Mouse (Mus musculus) C2C12 (cell line): ENCODE measurements at regions not wholly inside any gene's neighbourhood (a gene's known extent, or its start where the extent isn't known, plus 50 kb on each side); places are given as distances from the start of the nearest gene placed in this dataset.
"Not testable (repeated sequence)": the region's sequence is repeated elsewhere in the genome, so short reads cannot be mapped to it uniquely, and the experiment has no call there.

ENCODE experiments used
- H3K27me3 ChIP-seq: one replicate; pipeline ENCODE4 v1.6.1; 2011; ENCODE audit not compliant: control insufficient read depth, insufficient read depth, insufficient read length
- H3K36me3 ChIP-seq: one replicate; pipeline ENCODE4 v1.6.1; 2011; ENCODE audit not compliant: control insufficient read depth, insufficient read depth
- H3K4me3 ChIP-seq: one replicate; pipeline ENCODE4 v1.5.1; 2011; ENCODE audit warnings: mild to moderate bottlenecking, control low read depth; ENCODE audit not compliant: poor library complexity, insufficient read depth, severe bottlenecking
- H3K79me2 ChIP-seq: one replicate; pipeline ENCODE4 v1.6.1; 2011; ENCODE audit not compliant: control insufficient read depth, insufficient read depth
- H3K79me3 ChIP-seq: one replicate; pipeline ENCODE4 v1.6.1; 2011; ENCODE audit warnings: low read depth, control low read depth
- H3ac ChIP-seq: one replicate; pipeline ENCODE3; 2011; ENCODE audit warnings: low read depth; ENCODE audit not compliant: control insufficient read depth, insufficient read length
- CEBPB ChIP-seq: IDR thresholded peaks from one replicate; pipeline ENCODE4 v1.6.1; 2011; ENCODE audit warnings: low read depth, mild to moderate bottlenecking, control low read depth, moderate library complexity
- CTCF ChIP-seq: IDR thresholded peaks from one replicate; pipeline ENCODE4 v1.5.1; 2011; ENCODE audit not compliant: control insufficient read depth, insufficient read depth, insufficient read length
- FOSL1 ChIP-seq: IDR thresholded peaks from one replicate; pipeline ENCODE4 v1.8.0; 2011; ENCODE audit warnings: mild to moderate bottlenecking, low read length; ENCODE audit not compliant: poor library complexity, insufficient read depth, severe bottlenecking
- MAX ChIP-seq: IDR thresholded peaks from one replicate; pipeline ENCODE4 v1.6.1; 2011; ENCODE audit warnings: mild to moderate bottlenecking, control low read depth
- MYOD1 ChIP-seq: IDR thresholded peaks from one replicate; pipeline ENCODE4 v1.6.1; 2011; ENCODE audit warnings: low read depth; ENCODE audit not compliant: control insufficient read depth, insufficient read length
- MYOG ChIP-seq: IDR thresholded peaks from one replicate; pipeline ENCODE4 v1.6.1; 2011; ENCODE audit not compliant: control insufficient read depth, insufficient read length; ENCODE audit errors: extremely low read depth
- USF1 ChIP-seq: IDR thresholded peaks from one replicate; pipeline ENCODE4 v1.6.1; 2011; ENCODE audit warnings: low read depth, mild to moderate bottlenecking, control low read depth, moderate library complexity

GRCm38 (mm10) chr4:4442650-4443049 is 350.5 kb downstream of the Impad1 start:
- Histone ChIP-seq H3K4me3 (no peak overlapping the region), H3K27me3 (no peaks in the 10 kb centered on the region), H3K79me2 (no peaks in the 10 kb centered on the region), H3K79me3 (no peaks in the 10 kb centered on the region), H3K36me3 (no peaks in the 10 kb centered on the region), H3ac (no peak overlapping the region)
- no peak for TF ChIP-seq FOSL1
- TF ChIP-seq CTCF, result no peak
- TF ChIP-seq MYOD1, result no peak
- TF ChIP-seq CEBPB, result no peak
- TF ChIP-seq MAX, result no peak
- no peak for TF ChIP-seq MYOG
- TF ChIP-seq USF1, result no peak

GRCm38 (mm10) chr4:4437559-4437958 is 355.6 kb downstream of the Impad1 start:
- Histone ChIP-seq H3ac (no peak overlapping the region), H3K36me3 (no peaks in the 10 kb centered on the region), H3K27me3 (no peaks in the 10 kb centered on the region), H3K79me3 (no peaks in the 10 kb centered on the region), H3K79me2 (no peaks in the 10 kb centered on the region), H3K4me3 (no peak overlapping the region)
- TF ChIP-seq CTCF (no peak), MAX (no peak), MYOD1 (no peak), FOSL1 (no peak)

- H3K79me2 ChIP-seq, H3K4me3 ChIP-seq, H3K79me3 ChIP-seq, H3K36me3 ChIP-seq, H3K27me3 ChIP-seq, H3ac ChIP-seq: not testable (repeated sequence)
Observed at GRCm38 (mm10) chr4:4424526-4424925, 347.2 kb upstream of the Sdr16c6 start.

GRCm38 (mm10) chr4:4403812-4404211 is 326.5 kb upstream of the Sdr16c6 start:
- Histone ChIP-seq H3K4me3 (no peak overlapping the region), H3ac (no peak overlapping the region), H3K36me3 (no peaks in the 10 kb centered on the region), H3K27me3 (no peaks in the 10 kb centered on the region), H3K79me2 (no peaks in the 10 kb centered on the region), H3K79me3 (no peaks in the 10 kb centered on the region)
- TF ChIP-seq MYOG, result no peak
- TF ChIP-seq FOSL1, result no peak
- no peak for TF ChIP-seq USF1
- TF ChIP-seq CEBPB, result no peak
- TF ChIP-seq MAX, result no peak
- TF ChIP-seq CTCF, result no peak
- no peak for TF ChIP-seq MYOD1

- H3K27me3 ChIP-seq, result no peaks in the 10 kb centered on the region
- H3ac ChIP-seq, result no peak overlapping the region
- H3K79me2 ChIP-seq, result no peaks in the 10 kb centered on the region
- no peaks in the 10 kb centered on the region for H3K36me3 ChIP-seq
- no peak for TF ChIP-seq USF1
- TF ChIP-seq MYOD1, result no peak
- no peak for TF ChIP-seq FOSL1
- no peak for TF ChIP-seq CEBPB
- no peak for TF ChIP-seq MAX
- TF ChIP-seq MYOG, result no peak
- no peak for TF ChIP-seq CTCF
- no peak overlapping the region for H3K4me3 ChIP-seq
- H3K79me3 ChIP-seq, result no peaks in the 10 kb centered on the region
Observed at GRCm38 (mm10) chr4:4397410-4397809, 320.1 kb upstream of the Sdr16c6 start.

- Histone ChIP-seq H3K79me3 (no peaks in the 10 kb centered on the region), H3K79me2 (no peaks in the 10 kb centered on the region), H3ac (no peak overlapping the region), H3K36me3 (no peaks in the 10 kb centered on the region), H3K27me3 (no peaks in the 10 kb centered on the region), H3K4me3 (no peak overlapping the region)
- TF ChIP-seq USF1 (no peak), MYOD1 (no peak), CEBPB (no peak), FOSL1 (no peak), MYOG (no peak), CTCF (no peak), MAX (no peak)
Observed at GRCm38 (mm10) chr4:4380024-4380590, 302.8 kb upstream of the Sdr16c6 start.
